Comparison of ENCODE assay signal across 9 mouse cellular contexts in the genomic region with DNA sequence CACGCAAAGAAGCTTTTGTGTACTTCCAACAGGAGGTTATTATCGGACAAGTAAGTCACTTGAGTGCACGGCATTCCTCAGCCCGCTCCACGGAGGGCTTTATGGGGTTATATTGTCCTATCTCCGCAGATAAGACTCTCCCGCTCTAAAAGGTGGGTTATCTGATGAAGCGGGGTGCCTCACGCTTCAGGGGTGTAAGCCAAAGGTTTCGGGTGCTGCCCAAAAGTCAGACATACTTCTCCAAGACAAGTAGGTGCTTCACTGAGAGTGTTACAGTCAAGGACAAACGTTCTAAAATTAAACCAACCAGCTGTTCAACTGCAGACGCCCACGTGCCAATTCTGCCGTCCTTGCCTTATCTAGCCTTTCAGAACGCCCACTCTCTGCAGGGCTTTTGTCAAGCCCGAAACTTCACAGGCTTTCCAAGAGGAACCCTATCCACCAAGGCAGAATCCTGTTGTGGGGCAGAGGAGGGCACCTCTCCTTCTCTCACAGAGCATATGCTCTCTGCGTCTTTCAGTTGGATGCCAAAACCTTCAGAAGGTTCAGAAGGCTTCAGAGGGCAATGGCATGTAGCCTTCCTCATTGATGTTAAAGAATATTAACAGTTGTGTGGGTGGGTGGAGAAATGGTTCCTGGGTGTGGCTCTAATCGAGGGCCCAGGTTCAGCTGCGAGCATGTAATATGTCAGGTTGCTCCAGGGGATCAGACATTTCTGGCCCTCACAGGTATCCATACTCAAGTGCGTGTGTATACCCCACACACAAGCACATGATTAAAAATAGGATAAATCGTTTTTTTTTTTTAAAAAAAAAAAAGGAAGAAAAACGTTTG. TPM values are rescaled to one million over a fixed set of nuclear protein-coding genes. Genes with fewer than 3 reads are reported as not detected.
DNase-seq lines count a peak whose midpoint lies in the region; ATAC-seq lines count a peak whose summit lies in the region.
"Had no signal": no experiment of that assay in that cellular context is flagged by ENCODE, and none has a peak within 500 bp of the region (broad histone marks: within the 10 kb centered on the region; RNA-seq: fewer than 3 reads in every experiment).

No protein-coding gene starts in this region.

- peaks cover 13 to 21% of the 10 kb centered on the region in 2 experiments for H3K4me1 ChIP-seq in heart, embryonic 14.5 days (ENCODE audit: control insufficient read depth in 2 of 2, insufficient read depth in 2 of 2, low read length in 2 of 2)
- peaks cover 63% of the 10 kb centered on the region for H3K4me1 ChIP-seq in liver, embryonic 12.5 days

- no peaks in the 10 kb centered on the region for H3K27me3 ChIP-seq in heart, embryonic 14.5 days (ENCODE audit: control insufficient read depth, insufficient read depth, low read length)
- H3K27me3 ChIP-seq in liver, embryonic 12.5 days (replicated peaks) = no peaks in the 10 kb centered on the region

- H3K4me3 ChIP-seq in heart, embryonic 14.5 days (ENCODE audit: control insufficient read depth in 1 of 2, insufficient read depth in 1 of 2, low read depth in 1 of 2, low read length in 2 of 2) = peak overlapping the region; percentile 29 to 32
- peak overlapping the region; percentile 9; the same call in 1 of the 2 replicates for H3K4me3 ChIP-seq in liver, embryonic 12.5 days

- ATAC-seq in heart, embryonic 14.5 days (ENCODE audit: insufficient number of reproducible peaks, insufficient read depth, low FRiP score, low read depth) = peak; percentile 75; the same call in 1 of the 2 replicates
- peak; percentile 73 for ATAC-seq in liver, embryonic 12.5 days

- WGBS in heart, embryonic 14.5 days = 29% methylated on average over 22 of the region's 22 CpGs
- 34% methylated on average over 22 of the region's 22 CpGs for WGBS in liver, embryonic 12.5 days (ENCODE audit: insufficient replicate concordance)

- peak overlapping the region; percentile 25 for H3K9ac ChIP-seq in heart, embryonic 14.5 days (ENCODE audit: low read length)
- peak overlapping the region; percentile 37 for H3K9ac ChIP-seq in liver, embryonic 12.5 days

- H3K9me3 ChIP-seq in heart, embryonic 14.5 days (ENCODE audit: control insufficient read depth, low read length) = peaks cover 5% of the 10 kb centered on the region; the same call in 1 of the 2 replicates
- no peaks in the 10 kb centered on the region for H3K9me3 ChIP-seq in liver, embryonic 12.5 days (replicated peaks)
- H3K9me3 ChIP-seq: G1E had no signal

- H3K27ac ChIP-seq in heart, embryonic 14.5 days (replicated peaks in 1 of 2; ENCODE audit: control insufficient read depth in 1 of 2, insufficient read depth in 1 of 2, low read depth in 2 of 2, low read length in 2 of 2) = peak overlapping the region; percentile 82 to 91
- H3K27ac ChIP-seq in liver, embryonic 12.5 days = peak overlapping the region; percentile 70

- peak; percentile 53 for DNase-seq in ovary, postnatal 36 days (ENCODE audit: low spot score)
- no peak for DNase-seq in ovary, postnatal 14 days (ENCODE audit: low spot score)
- DNase-seq in testis, postnatal 10 days (ENCODE audit: low spot score) = peak; percentile 64
- DNase-seq in cerebellum, adult 11-12 months = no peak
- DNase-seq in layer of hippocampus, adult 9-10 months (ENCODE audit: low spot score) = no peak
- no peak for DNase-seq in adrenal gland, postnatal 10 days

- H3K4me2 ChIP-seq in heart, embryonic 14.5 days (ENCODE audit: low read length) = peak overlapping the region; percentile 69
- peak overlapping the region; percentile 56 for H3K4me2 ChIP-seq in liver, embryonic 12.5 days

- no peaks in the 10 kb centered on the region for H3K36me3 ChIP-seq in heart, embryonic 14.5 days (ENCODE audit: control insufficient read depth, insufficient read depth, low read length)
- H3K36me3 ChIP-seq in liver, embryonic 12.5 days = peaks cover 15% of the 10 kb centered on the region
- H3K36me3 ChIP-seq: G1E had no signal

RNA-seq across cellular contexts. Expression of a gene that starts 32.4 kb away (rescaled TPM):
- 3.1 and 3.2 TPM in 2 replicates for polyA plus RNA-seq in heart, embryonic 14.5 days (2014; fragmentation: Nextera tagmentation; extraction: Ambion mirVana)
- 0.17 and 0.26 TPM in 2 replicates for polyA plus RNA-seq in liver, embryonic 12.5 days (2016; fragmentation: Nextera tagmentation; extraction: Ambion mirVana)
- total RNA-seq in adrenal gland, postnatal 10 days (2021) = 1 to 10 TPM; 7.1 to 9.5 TPM
- polyA plus RNA-seq: G1E had no signal

Comparison
In these comparisons a context has a peak if more than half of its experiments do, and no peak if none do; other contexts are left out.
1. DNase-seq: peak in ovary, postnatal 36 days (single experiment) and testis, postnatal 10 days (single experiment); none in ovary, postnatal 14 days (single experiment), cerebellum, adult 11-12 months (single experiment), layer of hippocampus, adult 9-10 months (single experiment) and adrenal gland, postnatal 10 days (single experiment).